Mouse (Mus musculus) midbrain, embryonic 13.5 days (tissue): Measurements from ENCODE around the gene Copg1. TPM values are rescaled to one million over a fixed set of nuclear protein-coding genes. Genes with fewer than 3 reads are reported as not detected.

Source experiments
- ATAC-seq: fragments of 200-750 bp; cut with Nextera tagmentation; 2 replicates; pipeline ENCODE4 v1.8.0; 2017; ENCODE audit warnings: mild to moderate bottlenecking, moderate TSS enrichment, moderate library complexity
- H3K27ac ChIP-seq: fragments of 300-500 bp; sonication (generic); 2 replicates; pipeline ENCODE4 v1.5.1; 2015; ENCODE audit warnings: inconsistent platforms, mild to moderate bottlenecking, moderate library complexity
- H3K27me3 ChIP-seq: fragments of 300-500 bp; sonication (generic); 2 replicates; pipeline ENCODE4 v1.6.1; 2015; ENCODE audit warnings: mild to moderate bottlenecking, inconsistent platforms
- H3K36me3 ChIP-seq: fragments of 300-500 bp; sonication (generic); 2 replicates; pipeline ENCODE4 v1.6.1; 2015; ENCODE audit warnings: mild to moderate bottlenecking, inconsistent platforms
- H3K4me1 ChIP-seq: fragments of 300-500 bp; sonication (generic); replicated peaks from 2 replicates; pipeline ENCODE4 v1.6.1; 2015; ENCODE audit warnings: inconsistent platforms
- H3K4me2 ChIP-seq: fragments of 300-500 bp; sonication (generic); replicated peaks from 2 replicates; pipeline ENCODE4 v1.6.1; 2015; ENCODE audit warnings: moderate library complexity, mild to moderate bottlenecking, inconsistent platforms
- H3K4me3 ChIP-seq: fragments of 300-500 bp; sonication (generic); replicated peaks from 2 replicates; pipeline ENCODE4 v1.5.1; 2015; ENCODE audit warnings: mild to moderate bottlenecking, inconsistent platforms
- H3K9ac ChIP-seq: fragments of 300-500 bp; sonication (generic); replicated peaks from 2 replicates; pipeline ENCODE4 v1.6.1; 2015; ENCODE audit warnings: mild to moderate bottlenecking, inconsistent platforms
- H3K9me3 ChIP-seq: fragments of 300-500 bp; sonication (generic); 2 replicates; pipeline ENCODE4 v1.6.1; 2016; ENCODE audit warnings: mild to moderate bottlenecking, inconsistent platforms
- WGBS: fragments of 180-500 bp; shearing (Covaris S2); methylation state at CpG from one replicate; pipeline ENCODE4 v1.1.7; 2015; 5-methylcytosine and 5-hydroxymethylcytosine counted together
- polyA plus RNA-seq: library from polyadenylated mRNA; unstranded; fragments of >200 nt; fragmentation: Nextera tagmentation; extraction: Ambion mirVana; gene quantifications from 2 replicates; pipeline ENCODE4 v1.2.1, GENCODE M21; 2015

Copg1 gene
- 159 TPM in 2 replicates for polyA plus RNA-seq

GRCm38 (mm10) chr6:87887594-87888233, at the start of gene Copg1:
Copg1 (plus strand) TSS chr6:87887814.
- Histone ChIP-seq H3K27ac (peak within 1 kb of the TSS; percentile 75), H3K36me3 (peaks cover 33% of the 10 kb centered on the region), H3K9ac (peak within 1 kb of the TSS; percentile 94), H3K9me3 (no peaks in the 10 kb centered on the region), H3K4me1 (peaks cover 12% of the 10 kb centered on the region), H3K27me3 (no peaks in the 10 kb centered on the region), H3K4me3 (peak within 1 kb of the TSS; percentile 84), H3K4me2 (peak within 1 kb of the TSS; percentile 85)
- under 1% methylated on average over 31 of the region's 31 CpGs for WGBS
- peak; percentile 95 for ATAC-seq

DNA sequence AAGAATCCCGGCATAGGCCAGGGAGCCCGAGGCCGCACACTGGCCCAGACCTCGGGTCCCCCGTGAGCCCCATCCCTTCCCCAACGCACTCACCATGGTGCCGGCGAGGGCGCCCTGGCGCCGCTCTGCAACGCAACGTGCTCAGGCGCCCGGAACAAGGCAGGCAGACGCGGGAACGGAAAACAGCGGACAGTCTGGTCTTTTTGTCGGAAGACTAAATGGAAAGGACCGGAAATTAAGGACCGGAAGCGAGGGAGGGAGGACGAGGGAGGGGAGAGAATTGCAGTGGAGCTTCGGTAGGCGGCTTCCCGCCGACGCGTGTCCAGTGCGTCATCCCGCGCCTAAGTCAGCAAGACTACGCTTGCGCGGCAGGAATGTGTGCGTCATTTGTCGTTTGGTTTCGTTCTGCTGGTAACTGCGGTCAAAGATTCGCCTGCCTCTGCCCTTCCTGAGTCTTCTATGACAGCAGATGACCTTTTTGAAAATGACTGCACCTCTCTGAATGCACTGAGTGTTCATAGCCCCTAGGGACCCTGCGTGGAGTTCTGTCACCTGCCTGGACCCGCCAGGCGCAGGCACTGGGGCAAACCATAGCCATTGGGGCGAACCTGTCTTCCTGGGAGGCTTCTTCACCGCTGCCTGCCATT, 48.9 kb upstream of the Copg1 start, which contains the start of gene Isy1:
Gene Isy1 (minus strand): TSS at position 248 of the 647 bp plus-strand sequence.
- under 1% methylated on average over 46 of the region's 46 CpGs for WGBS
- Histone ChIP-seq H3K4me1 (peaks cover 16% of the 10 kb centered on the region), H3K4me2 (peak within 1 kb of the TSS; percentile 79), H3K27ac (peak within 1 kb of the TSS; percentile 91), H3K9me3 (no peaks in the 10 kb centered on the region), H3K36me3 (peaks cover 42% of the 10 kb centered on the region), H3K27me3 (no peaks in the 10 kb centered on the region), H3K9ac (peak within 1 kb of the TSS; percentile 83), H3K4me3 (peak within 1 kb of the TSS; percentile 76)
- ATAC-seq: peak; percentile 98

DNA sequence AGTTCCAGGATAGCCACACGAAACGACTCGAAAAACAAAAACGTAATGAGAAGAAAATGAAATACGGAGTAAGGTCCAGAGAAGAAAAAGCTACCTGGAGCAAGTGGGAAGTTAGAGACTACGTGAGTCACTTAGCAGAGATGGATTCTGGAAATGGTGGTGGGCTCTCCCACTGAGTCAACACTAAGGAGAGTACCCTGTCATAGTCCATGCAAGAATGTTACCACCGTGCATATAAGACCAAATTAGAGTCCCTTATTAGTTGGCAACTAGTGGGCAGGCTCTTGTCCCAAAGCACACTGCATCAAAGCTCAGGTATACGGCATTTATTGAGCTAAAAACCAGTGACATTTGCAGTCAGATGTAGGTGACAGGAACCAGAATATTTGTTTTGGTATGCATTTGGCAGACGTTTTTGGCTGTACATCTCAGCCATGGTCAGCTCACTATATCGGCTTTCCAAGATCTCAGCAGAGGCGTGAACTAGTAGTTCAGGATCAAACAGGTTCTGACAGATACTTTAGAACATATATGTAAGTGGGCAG, 47.7 kb upstream of the Copg1 start:
- Histone ChIP-seq H3K4me1 (peaks cover 16% of the 10 kb centered on the region), H3K36me3 (peaks cover 43% of the 10 kb centered on the region), H3K27me3 (no peaks in the 10 kb centered on the region), H3K4me2 (no peak overlapping the region), H3K27ac (peak overlapping the region; percentile 90; the same call in 1 of the 2 replicates), H3K4me3 (peak overlapping the region; percentile 76; the same call in 1 of the 2 replicates), H3K9me3 (no peaks in the 10 kb centered on the region), H3K9ac (no peak overlapping the region)
- WGBS: 65% methylated on average over 11 of the region's 11 CpGs
- ATAC-seq: no peak

GRCm38 (mm10) chr6:87841635-87842034, 46.0 kb upstream of the Copg1 start:
- no peak for ATAC-seq
- WGBS: 83% methylated on average over 8 of the region's 8 CpGs
- H3K9ac ChIP-seq: no peak overlapping the region
- H3K4me1 ChIP-seq: peaks cover 16% of the 10 kb centered on the region
- H3K36me3 ChIP-seq: peaks cover 38% of the 10 kb centered on the region
- no peaks in the 10 kb centered on the region for H3K9me3 ChIP-seq
- no peak overlapping the region for H3K27ac ChIP-seq
- no peak overlapping the region for H3K4me3 ChIP-seq
- no peaks in the 10 kb centered on the region for H3K27me3 ChIP-seq
- no peak overlapping the region for H3K4me2 ChIP-seq

- Histone ChIP-seq H3K4me2 (no peak overlapping the region), H3K36me3 (peaks cover 38% of the 10 kb centered on the region), H3K27ac (no peak overlapping the region), H3K9ac (no peak overlapping the region), H3K4me1 (peaks cover 20% of the 10 kb centered on the region), H3K4me3 (no peak overlapping the region), H3K9me3 (no peaks in the 10 kb centered on the region), H3K27me3 (no peaks in the 10 kb centered on the region)
- WGBS: 10% methylated on average over 1 of the region's 1 CpGs
- ATAC-seq: no peak
Observed at GRCm38 (mm10) chr6:87842254-87842653, 45.4 kb upstream of the Copg1 start.

GRCm38 (mm10) chr6:87845031-87845695, 42.5 kb upstream of the Copg1 start:
- Histone ChIP-seq H3K36me3 (peaks cover 43% of the 10 kb centered on the region), H3K27ac (no peak overlapping the region), H3K27me3 (no peaks in the 10 kb centered on the region), H3K4me2 (no peak overlapping the region), H3K4me3 (no peak overlapping the region), H3K4me1 (peaks cover 32% of the 10 kb centered on the region), H3K9ac (no peak overlapping the region), H3K9me3 (no peaks in the 10 kb centered on the region)
- 94% methylated on average over 13 of the region's 13 CpGs for WGBS
- ATAC-seq: no peak

- H3K4me3 ChIP-seq: no peak overlapping the region
- 86% methylated on average over 1 of the region's 1 CpGs for WGBS
- H3K36me3 ChIP-seq: peaks cover 40% of the 10 kb centered on the region
- no peaks in the 10 kb centered on the region for H3K27me3 ChIP-seq
- no peak for ATAC-seq
- H3K9ac ChIP-seq: no peak overlapping the region
- peaks cover 38% of the 10 kb centered on the region for H3K4me1 ChIP-seq
- H3K9me3 ChIP-seq: no peaks in the 10 kb centered on the region
- no peak overlapping the region for H3K4me2 ChIP-seq
- no peak overlapping the region for H3K27ac ChIP-seq
Observed at GRCm38 (mm10) chr6:87846813-87847212, 40.8 kb upstream of the Copg1 start.

DNA sequence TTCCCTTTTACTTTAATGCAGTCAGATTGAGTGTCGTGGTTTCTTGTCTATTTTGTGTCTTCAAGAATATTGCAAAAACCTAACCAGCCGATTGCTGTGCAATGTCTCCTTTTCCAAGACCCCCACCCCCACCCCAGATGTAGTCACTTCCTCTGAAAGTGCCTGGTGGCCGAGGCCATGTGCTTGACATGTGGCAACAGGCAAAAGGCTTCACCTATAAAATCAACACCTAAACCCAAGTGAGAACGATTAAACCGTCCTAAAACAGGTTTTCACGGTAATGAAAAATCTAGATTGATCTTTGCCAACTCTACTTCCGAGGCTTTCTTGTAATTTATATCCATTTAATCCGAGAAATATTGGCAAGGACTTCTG, 37.8 kb upstream of the Copg1 start:
- Histone ChIP-seq H3K9ac (peak overlapping the region; percentile 98), H3K4me2 (peak overlapping the region; percentile 88), H3K36me3 (peaks cover 13% of the 10 kb centered on the region), H3K27me3 (no peaks in the 10 kb centered on the region), H3K4me3 (peak overlapping the region; percentile 99), H3K4me1 (peaks cover 38% of the 10 kb centered on the region), H3K9me3 (no peaks in the 10 kb centered on the region), H3K27ac (no peak overlapping the region)
- ATAC-seq: no peak
- 0% methylated on average over 8 of the region's 8 CpGs for WGBS

DNA sequence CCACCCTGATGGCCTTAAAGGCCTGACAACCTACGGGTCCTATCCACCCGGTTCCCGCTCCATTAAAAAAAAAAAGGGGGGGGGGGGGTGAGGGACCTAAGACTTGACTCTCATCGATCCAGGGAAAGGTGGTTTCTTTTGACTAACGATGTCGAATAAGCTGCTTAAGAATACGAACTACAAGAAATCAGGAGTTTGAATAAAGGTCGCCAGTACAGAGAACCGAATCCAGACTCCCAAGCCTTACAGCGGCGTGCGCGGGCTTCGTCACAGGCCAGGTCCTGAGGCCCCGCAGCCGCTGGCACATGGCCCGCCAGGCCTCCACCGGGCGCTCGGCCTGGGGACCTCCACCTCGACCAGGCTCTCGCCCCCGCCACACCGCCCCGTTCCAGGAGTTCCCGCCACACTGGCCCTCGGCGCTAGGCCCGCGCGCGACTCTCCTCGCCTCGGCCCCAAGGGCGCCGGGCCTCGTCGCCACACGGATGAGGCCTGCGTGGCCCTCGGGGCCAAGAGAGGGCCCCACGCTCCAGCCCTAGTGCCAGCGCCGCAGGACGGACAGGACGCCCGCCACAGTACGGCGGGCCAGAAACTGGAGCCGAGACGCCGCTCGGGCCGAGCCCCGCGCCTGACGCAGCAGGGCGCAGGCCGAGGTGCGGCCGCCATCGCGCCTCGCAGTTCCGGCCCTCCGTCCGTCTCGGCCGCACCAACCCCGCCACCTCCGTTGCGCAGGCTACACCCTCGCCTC, 37.3 kb upstream of the Copg1 start:
- H3K27ac ChIP-seq: peak overlapping the region; percentile 93
- no peaks in the 10 kb centered on the region for H3K27me3 ChIP-seq
- H3K4me2 ChIP-seq: peak overlapping the region; percentile 88
- peak overlapping the region; percentile 98 for H3K9ac ChIP-seq
- WGBS: under 1% methylated on average over 73 of the region's 73 CpGs
- no peaks in the 10 kb centered on the region for H3K9me3 ChIP-seq
- H3K4me3 ChIP-seq: peak overlapping the region; percentile 99
- peak; percentile 89 for ATAC-seq
- H3K36me3 ChIP-seq: peaks cover 8% of the 10 kb centered on the region
- H3K4me1 ChIP-seq: peaks cover 38% of the 10 kb centered on the region

- Histone ChIP-seq H3K4me1 (peaks cover 38% of the 10 kb centered on the region), H3K9ac (peak within 1 kb of the TSS; percentile 98), H3K27me3 (no peaks in the 10 kb centered on the region), H3K4me3 (peak within 1 kb of the TSS; percentile 99), H3K36me3 (peaks cover 5% of the 10 kb centered on the region; the same call in 1 of the 2 replicates), H3K27ac (peak within 1 kb of the TSS; percentile 93), H3K9me3 (no peaks in the 10 kb centered on the region), H3K4me2 (peak within 1 kb of the TSS; percentile 88)
- ATAC-seq: peak; percentile 99
- WGBS: under 1% methylated on average over 53 of the region's 55 CpGs
Observed at GRCm38 (mm10) chr6:87850900-87851614, 36.6 kb upstream of the Copg1 start, which contains the start of gene Cnbp. Cnbp (minus strand) TSS chr6:87851106.

DNA sequence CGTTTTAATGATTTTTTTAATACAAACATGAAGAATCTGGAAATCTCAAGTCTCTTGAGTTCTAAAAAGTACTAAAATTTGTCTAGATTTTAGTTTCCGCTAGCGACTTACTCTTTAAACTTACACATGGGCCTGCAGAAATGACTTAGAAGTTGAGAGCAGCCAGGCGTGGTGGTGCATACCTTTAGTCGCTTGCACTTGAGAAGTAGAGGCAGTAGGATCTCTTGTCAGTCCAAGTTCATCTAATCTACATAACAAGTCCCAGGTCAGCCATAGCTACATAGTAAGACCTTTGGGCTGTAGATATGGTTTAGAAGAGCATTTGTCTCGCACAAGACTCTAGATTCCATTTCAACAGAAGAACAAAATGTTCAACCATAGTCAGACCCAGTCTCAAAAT, 35.7 kb upstream of the Copg1 start:
- Histone ChIP-seq H3K4me2 (no peak overlapping the region; the same call in 1 of the 2 replicates), H3K9ac (no peak overlapping the region), H3K36me3 (peaks cover 5% of the 10 kb centered on the region; the same call in 1 of the 2 replicates), H3K4me1 (peaks cover 35% of the 10 kb centered on the region), H3K9me3 (no peaks in the 10 kb centered on the region), H3K4me3 (no peak overlapping the region), H3K27me3 (no peaks in the 10 kb centered on the region), H3K27ac (no peak overlapping the region)
- no peak for ATAC-seq
- 82% methylated on average over 6 of the region's 6 CpGs for WGBS
